Mouse (Mus musculus) heart, embryonic 12.5 days (tissue): Measurements from ENCODE around the gene Ndfip2. TPM values are rescaled to one million over a fixed set of nuclear protein-coding genes. Genes with fewer than 3 reads are reported as not detected.

Experiments
- ATAC-seq: fragments of 200-750 bp; cut with Nextera tagmentation; 2 replicates; pipeline ENCODE4 v1.8.0; 2017; ENCODE audit warnings: moderate TSS enrichment, moderate library complexity; ENCODE audit not compliant: insufficient number of reproducible peaks, low FRiP score
- H3K27ac ChIP-seq: fragments of 300-500 bp; sonication (generic); 2 replicates; pipeline ENCODE4 v1.5.1; 2016; ENCODE audit warnings: mild to moderate bottlenecking, moderate library complexity; ENCODE audit not compliant: poor library complexity, severe bottlenecking
- H3K27me3 ChIP-seq: fragments of 300-500 bp; sonication (generic); replicated peaks from 2 replicates; pipeline ENCODE4 v1.6.1; 2016; ENCODE audit warnings: mild to moderate bottlenecking, moderate library complexity
- H3K36me3 ChIP-seq: fragments of 300-500 bp; sonication (generic); 2 replicates; pipeline ENCODE4 v1.6.1; 2016; ENCODE audit warnings: mild to moderate bottlenecking, moderate library complexity
- H3K4me1 ChIP-seq: fragments of 300-500 bp; sonication (generic); replicated peaks from 2 replicates; pipeline ENCODE4 v1.6.1; 2016; ENCODE audit warnings: mild to moderate bottlenecking
- H3K4me2 ChIP-seq: fragments of 300-500 bp; sonication (generic); 2 replicates; pipeline ENCODE4 v1.6.1; 2016; ENCODE audit warnings: mild to moderate bottlenecking, moderate library complexity
- H3K4me3 ChIP-seq: fragments of 300-500 bp; sonication (generic); 2 replicates; pipeline ENCODE4 v1.5.1; 2016; ENCODE audit warnings: mild to moderate bottlenecking
- H3K9ac ChIP-seq: fragments of 300-500 bp; sonication (generic); 2 replicates; pipeline ENCODE4 v1.6.1; 2016; ENCODE audit warnings: mild to moderate bottlenecking, moderate library complexity
- H3K9me3 ChIP-seq: fragments of 300-500 bp; sonication (generic); replicated peaks from 2 replicates; pipeline ENCODE4 v1.6.1; 2016; ENCODE audit warnings: mild to moderate bottlenecking, moderate library complexity
- WGBS: fragments of 180-500 bp; shearing (Covaris S2); methylation state at CpG from one replicate; pipeline ENCODE4 v1.1.7; 2016; 5-methylcytosine and 5-hydroxymethylcytosine counted together
- polyA plus RNA-seq: library from polyadenylated mRNA; unstranded; fragments of >200 nt; fragmentation: Nextera tagmentation; extraction: Ambion mirVana; gene quantifications from 2 replicates; pipeline ENCODE4 v1.2.1, GENCODE M21; 2016

Ndfip2 gene
- polyA plus RNA-seq, 1 experiment from 2014 or later = 57.4 TPM

GRCm38 (mm10) chr14:105287972-105288371 is 29.6 kb downstream of the Ndfip2 start:
- Histone ChIP-seq H3K27ac (no peak overlapping the region), H3K4me3 (no peak overlapping the region), H3K9ac (no peak overlapping the region), H3K27me3 (no peaks in the 10 kb centered on the region), H3K4me2 (no peak overlapping the region), H3K36me3 (peaks cover 29% of the 10 kb centered on the region), H3K4me1 (0 out of 2 replicates have a peak, but pooled peaks cover 5% of the 10 kb centered on the region), H3K9me3 (no peaks in the 10 kb centered on the region)
- ATAC-seq = no peak
- 87% methylated on average over 2 of the region's 2 CpGs for WGBS

DNA sequence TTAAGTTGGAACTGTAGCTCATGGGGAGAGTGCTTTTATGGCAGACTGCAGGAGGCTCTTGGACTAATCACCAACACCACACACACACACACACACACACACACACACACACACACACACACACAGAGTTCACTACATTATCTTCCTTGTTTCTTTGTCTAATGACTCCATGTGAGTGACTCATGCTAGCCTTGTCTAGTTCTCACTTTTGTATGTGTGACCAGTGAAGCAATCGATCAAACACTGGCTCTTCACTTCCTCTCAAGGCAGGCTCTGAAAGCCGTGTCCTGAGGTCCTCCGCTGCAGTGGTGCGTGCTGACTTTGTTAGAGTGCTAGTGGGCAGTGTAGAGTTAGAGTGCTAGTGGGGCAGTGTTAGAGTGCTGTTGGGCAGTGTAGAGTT is 30.2 kb downstream of the Ndfip2 start:
- peaks cover 31% of the 10 kb centered on the region for H3K36me3 ChIP-seq
- WGBS = 88% methylated on average over 4 of the region's 4 CpGs
- 0 out of 2 replicates have a peak, but pooled peaks cover 5% of the 10 kb centered on the region for H3K4me1 ChIP-seq
- no peaks in the 10 kb centered on the region for H3K9me3 ChIP-seq
- no peaks in the 10 kb centered on the region for H3K27me3 ChIP-seq
- H3K4me3 ChIP-seq = no peak overlapping the region
- ATAC-seq = no peak
- H3K4me2 ChIP-seq = no peak overlapping the region
- H3K9ac ChIP-seq = no peak overlapping the region
- H3K27ac ChIP-seq = no peak overlapping the region

- Histone ChIP-seq H3K36me3 (peaks cover 35% of the 10 kb centered on the region), H3K9ac (no peak overlapping the region), H3K4me1 (no peaks in the 10 kb centered on the region), H3K9me3 (no peaks in the 10 kb centered on the region), H3K4me3 (no peak overlapping the region), H3K27me3 (no peaks in the 10 kb centered on the region), H3K4me2 (no peak overlapping the region), H3K27ac (no peak overlapping the region)
- no peak for ATAC-seq
- WGBS = 88% methylated on average over 9 of the region's 9 CpGs
These were observed 33.8 kb downstream of the Ndfip2 start for GRCm38 (mm10) chr14:105292139-105292538.

GRCm38 (mm10) chr14:105293777-105294176 is 35.4 kb downstream of the Ndfip2 start:
- H3K9ac ChIP-seq = no peak overlapping the region
- no peaks in the 10 kb centered on the region for H3K4me1 ChIP-seq
- H3K9me3 ChIP-seq = no peaks in the 10 kb centered on the region
- no peak overlapping the region for H3K4me3 ChIP-seq
- peaks cover 30% of the 10 kb centered on the region for H3K36me3 ChIP-seq
- no peak overlapping the region for H3K4me2 ChIP-seq
- no peak overlapping the region for H3K27ac ChIP-seq
- no peaks in the 10 kb centered on the region for H3K27me3 ChIP-seq
- no peak for ATAC-seq
- WGBS = 86% methylated on average over 3 of the region's 3 CpGs

DNA sequence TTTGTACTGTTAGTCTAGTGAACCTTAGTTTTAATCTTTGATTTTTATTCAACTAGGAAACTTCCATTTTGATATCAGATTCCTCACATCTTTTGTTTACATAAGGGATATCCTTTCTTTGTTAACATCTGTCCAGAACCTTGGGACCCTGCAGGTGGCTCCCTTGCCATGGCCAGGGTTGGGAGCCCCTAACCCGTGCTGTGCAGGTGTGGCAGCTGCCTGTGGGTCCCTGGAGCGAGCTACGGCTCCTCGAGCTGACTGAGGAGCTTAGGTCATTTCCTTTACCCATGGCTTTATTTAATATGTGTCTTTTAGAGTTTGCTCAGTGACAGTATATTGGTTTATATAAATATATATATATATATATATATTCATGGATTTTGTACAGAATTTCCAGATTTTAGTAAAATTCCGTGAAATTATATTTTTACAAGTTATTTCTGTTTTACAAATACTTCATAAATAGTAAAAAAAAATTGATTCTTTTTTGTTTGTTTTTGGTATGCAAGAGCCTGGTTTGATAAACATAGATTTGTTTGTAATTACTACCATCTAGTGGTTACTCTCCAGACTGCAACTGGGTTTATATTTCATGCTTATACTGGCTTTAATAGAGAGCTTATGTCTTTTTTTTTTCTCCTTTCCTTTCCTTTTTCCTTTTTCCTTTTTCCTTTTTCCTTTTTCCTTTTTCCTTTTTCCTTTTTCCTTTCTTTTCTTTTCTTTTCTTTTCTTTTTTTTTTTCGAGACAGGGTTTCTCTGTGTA is 37.6 kb downstream of the Ndfip2 start:
- Histone ChIP-seq H3K4me1 (peaks cover 12% of the 10 kb centered on the region; the same call in 1 of the 2 replicates), H3K27me3 (no peaks in the 10 kb centered on the region), H3K4me3 (no peak overlapping the region), H3K9ac (no peak overlapping the region), H3K9me3 (no peaks in the 10 kb centered on the region), H3K36me3 (peaks cover 31% of the 10 kb centered on the region), H3K4me2 (no peak overlapping the region), H3K27ac (no peak overlapping the region)
- WGBS = 60% methylated on average over 6 of the region's 6 CpGs
- no peak for ATAC-seq

- H3K4me3 ChIP-seq = no peak overlapping the region
- H3K27me3 ChIP-seq = no peaks in the 10 kb centered on the region
- no peak overlapping the region for H3K27ac ChIP-seq
- WGBS = 43% methylated on average over 5 of the region's 5 CpGs
- no peak overlapping the region for H3K9ac ChIP-seq
- H3K36me3 ChIP-seq = peaks cover 16% of the 10 kb centered on the region; the same call in 1 of the 2 replicates
- H3K4me2 ChIP-seq = no peak overlapping the region
- ATAC-seq = no peak
- H3K9me3 ChIP-seq = no peaks in the 10 kb centered on the region
- peaks cover 20% of the 10 kb centered on the region for H3K4me1 ChIP-seq
These were observed 41.4 kb downstream of the Ndfip2 start for GRCm38 (mm10) chr14:105299744-105300255.

- Histone ChIP-seq H3K36me3 (peaks cover 14% of the 10 kb centered on the region; the same call in 1 of the 2 replicates), H3K27me3 (no peaks in the 10 kb centered on the region), H3K4me3 (no peak overlapping the region), H3K9me3 (no peaks in the 10 kb centered on the region), H3K4me1 (peaks cover 20% of the 10 kb centered on the region), H3K4me2 (no peak overlapping the region), H3K27ac (no peak overlapping the region), H3K9ac (no peak overlapping the region)
- ATAC-seq = no peak
- WGBS = 76% methylated on average over 10 of the region's 10 CpGs
These were observed 42.2 kb downstream of the Ndfip2 start for GRCm38 (mm10) chr14:105300551-105300950.

DNA sequence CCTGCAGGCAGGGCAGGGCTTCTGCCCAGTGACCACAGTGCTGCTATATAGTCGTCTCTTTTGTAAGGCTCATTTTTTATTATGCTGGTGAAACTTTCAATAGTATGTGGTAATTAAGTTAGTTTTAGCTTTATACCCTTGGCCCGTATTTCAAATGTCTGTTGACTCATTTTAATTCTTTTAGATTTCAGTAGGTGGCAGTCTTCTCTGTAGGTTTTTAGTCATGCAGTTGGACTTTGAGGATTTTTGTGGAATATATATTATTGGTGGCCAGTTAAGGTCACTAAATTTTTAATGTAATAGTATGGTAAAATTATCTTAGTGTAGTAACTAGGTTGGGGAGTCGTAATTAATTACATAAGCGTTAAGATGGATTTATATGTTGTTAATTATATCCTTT is 44.3 kb downstream of the Ndfip2 start:
- WGBS = 74% methylated on average over 4 of the region's 4 CpGs
- no peak overlapping the region for H3K4me3 ChIP-seq
- no peaks in the 10 kb centered on the region for H3K27me3 ChIP-seq
- peaks cover 10% of the 10 kb centered on the region for H3K36me3 ChIP-seq
- peaks cover 20% of the 10 kb centered on the region for H3K4me1 ChIP-seq
- H3K9ac ChIP-seq = no peak overlapping the region
- H3K9me3 ChIP-seq = no peaks in the 10 kb centered on the region
- H3K4me2 ChIP-seq = no peak overlapping the region
- no peak for ATAC-seq
- no peak overlapping the region for H3K27ac ChIP-seq

GRCm38 (mm10) chr14:105307716-105308115 is 49.3 kb downstream of the Ndfip2 start:
- Histone ChIP-seq H3K27ac (no peak overlapping the region), H3K36me3 (peaks cover 21% of the 10 kb centered on the region), H3K9me3 (no peaks in the 10 kb centered on the region), H3K4me2 (no peak overlapping the region), H3K4me1 (no peaks in the 10 kb centered on the region), H3K27me3 (no peaks in the 10 kb centered on the region), H3K4me3 (no peak overlapping the region), H3K9ac (no peak overlapping the region)
- WGBS = 67% methylated on average over 4 of the region's 4 CpGs
- ATAC-seq = no peak

- no peak overlapping the region for H3K4me3 ChIP-seq
- H3K4me2 ChIP-seq = no peak overlapping the region
- H3K9ac ChIP-seq = no peak overlapping the region
- H3K36me3 ChIP-seq = peaks cover 18% of the 10 kb centered on the region
- ATAC-seq = no peak
- no peaks in the 10 kb centered on the region for H3K27me3 ChIP-seq
- WGBS = 90% methylated on average over 4 of the region's 4 CpGs
- no peak overlapping the region for H3K27ac ChIP-seq
- no peaks in the 10 kb centered on the region for H3K4me1 ChIP-seq
- no peaks in the 10 kb centered on the region for H3K9me3 ChIP-seq
These were observed 54.0 kb downstream of the Ndfip2 start for GRCm38 (mm10) chr14:105312366-105312765.

GRCm38 (mm10) chr14:105312944-105313343 is 54.6 kb downstream of the Ndfip2 start:
- H3K4me1 ChIP-seq = no peaks in the 10 kb centered on the region
- H3K27me3 ChIP-seq = no peaks in the 10 kb centered on the region
- H3K9me3 ChIP-seq = no peaks in the 10 kb centered on the region
- peaks cover 18% of the 10 kb centered on the region for H3K36me3 ChIP-seq
- 91% methylated on average over 2 of the region's 2 CpGs for WGBS
- H3K27ac ChIP-seq = no peak overlapping the region
- no peak overlapping the region for H3K4me3 ChIP-seq
- H3K4me2 ChIP-seq = no peak overlapping the region
- ATAC-seq = no peak
- H3K9ac ChIP-seq = no peak overlapping the region
